In the genomic region with DNA sequence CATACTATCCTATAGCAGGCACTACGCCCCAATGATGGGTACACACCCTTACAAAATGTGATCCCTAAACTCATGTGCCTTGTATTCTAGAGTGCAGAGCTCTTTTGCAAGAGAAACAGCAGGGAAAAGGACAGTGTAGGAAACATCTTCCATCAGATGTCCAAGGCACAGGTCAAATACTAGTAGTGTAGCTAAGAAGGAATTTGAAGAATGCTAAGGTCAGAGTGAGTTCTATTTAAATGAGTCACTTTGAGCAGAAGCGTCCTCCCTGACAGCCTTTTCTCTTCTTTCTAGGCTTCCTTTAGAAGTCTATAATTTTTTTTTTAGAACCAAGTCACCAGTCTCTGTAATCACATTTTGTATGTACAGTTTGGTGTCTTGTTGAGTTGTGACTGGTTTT, we compare ENCODE assay signal across 20 mouse cellular contexts. TPM values are rescaled to one million over a fixed set of nuclear protein-coding genes. Genes with fewer than 3 reads are reported as not detected.
"Had no signal": no experiment of that assay in that cellular context is flagged by ENCODE, and none has a peak within 500 bp of the region (broad histone marks: within the 10 kb centered on the region; RNA-seq: fewer than 3 reads in every experiment).

No protein-coding gene starts in this region.

- H3K4me3 ChIP-seq: midbrain, embryonic 10.5 days; myocyte; neural tube, embryonic 13.5 days; neural tube, embryonic 15.5 days had no signal

- H3K4me2 ChIP-seq: lung, embryonic 14.5 days; neural tube, embryonic 13.5 days; neural tube, embryonic 15.5 days had no signal

- H3K36me3 ChIP-seq: midbrain, embryonic 10.5 days; neural tube, embryonic 13.5 days; neural tube, embryonic 15.5 days had no signal

- DNase-seq: liver, postnatal 0 days; lung, embryonic 14.5 days; lung, postnatal 10 days; lung, postnatal 4 days; midbrain, embryonic 14.5 days; retina, postnatal 1 day; right cerebral cortex, adult 18-20 months; right cerebral cortex, postnatal 25 days; right cerebral cortex, postnatal 4 days; spleen, adult 18-20 months; thymus, adult 18-20 months; thymus, postnatal 14 days; thymus, postnatal 36 days had no signal

- H3K9me3 ChIP-seq: midbrain, embryonic 10.5 days; neural tube, embryonic 13.5 days; neural tube, embryonic 15.5 days had no signal

- H3K9ac ChIP-seq: liver, postnatal 0 days; lung, embryonic 14.5 days; neural tube, embryonic 13.5 days; neural tube, embryonic 15.5 days had no signal

- H3K27me3 ChIP-seq: neural tube, embryonic 15.5 days had no signal

- H3K4me1 ChIP-seq: neural tube, embryonic 15.5 days had no signal

- ATAC-seq: liver, postnatal 0 days; midbrain, embryonic 16.5 days had no signal

- H3K27ac ChIP-seq: midbrain, embryonic 10.5 days; neural tube, embryonic 13.5 days; neural tube, embryonic 15.5 days had no signal

RNA-seq across cellular contexts. Expression of gene Ube2u, which starts 39.0 kb away (rescaled TPM):
- polyA plus RNA-seq: myocyte; small intestine, adult 2 months; thymus, postnatal 0 days had no signal
